Mouse (Mus musculus) pancreas, adult 10 weeks (tissue): ENCODE data around the gene Olfr1324. TPM values are rescaled to one million over a fixed set of nuclear protein-coding genes. Genes with fewer than 3 reads are reported as not detected.

Source experiments
- polyA plus RNA-seq: library from polyadenylated mRNA; stranded (reverse); fragments of 350-450 nt; fragmentation: Illumina TruSeq; extraction: RNeasy Lipid Tissue Mini Kit (QIAGEN cat#74804); gene quantifications from one replicate; pipeline ENCODE4 v1.2.3, GENCODE M21; 2015; ENCODE audit warnings: low read depth, low replicate concordance; ENCODE audit not compliant: insufficient read depth

Olfr1324 gene
- polyA plus RNA-seq = not detected

DNA sequence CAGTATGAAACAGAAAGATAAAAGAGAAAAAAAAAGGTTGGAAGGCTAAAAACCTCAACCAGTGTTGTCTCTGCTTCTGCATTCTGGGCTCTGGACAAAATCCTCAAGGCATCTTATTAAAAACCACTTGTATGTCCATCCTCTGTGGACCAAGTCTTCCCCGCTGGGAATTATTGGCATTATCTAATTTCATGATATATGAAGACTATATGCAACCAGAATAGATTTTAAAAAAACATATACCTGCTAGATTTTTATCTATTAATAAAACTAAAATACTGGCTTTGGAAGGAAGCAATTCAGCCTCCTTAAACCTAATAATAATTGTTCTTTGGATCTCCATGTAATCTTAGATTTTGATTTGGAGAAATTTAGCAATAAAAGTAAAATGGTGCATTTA, at the start of gene Olfr1324:
Gene Olfr1324, minus strand, starts transcription at position 101 of the 400 bp plus-strand sequence.

